27 mouse cellular contexts compared by ENCODE assay signal in genomic region chr8:18000750-18001149, GRCm38 (mm10).
"Had no signal": no experiment of that assay in that cellular context is flagged by ENCODE, and none has a peak within 500 bp of the region (broad histone marks: within the 10 kb centered on the region; RNA-seq: fewer than 3 reads in every experiment).

No protein-coding gene starts in this region.

- H3K27me3 ChIP-seq: embryonic facial prominence, embryonic 12.5 days; embryonic facial prominence, embryonic 13.5 days; embryonic facial prominence, embryonic 15.5 days; forebrain, embryonic 12.5 days; forebrain, embryonic 13.5 days; forebrain, embryonic 15.5 days had no signal

- DNase-seq: cerebellum, adult 2 months; cerebellum, adult 8-10 months; cerebellum, adult 9-10 months; cerebellum, adult 9-11 months; cerebellum, postnatal 10 days; cerebellum, postnatal 14 days; cerebellum, postnatal 25 days; cerebellum, postnatal 36 days; embryo, embryonic 11 days; forebrain, postnatal 0 days; gastrocnemius, adult 2 months; gastrocnemius, postnatal 10 days; gastrocnemius, postnatal 14 days; gastrocnemius, postnatal 25 days; gastrocnemius, postnatal 36 days; heart, adult 11 months; heart, adult 18-20 months; heart, adult 2 months had no signal

- H3K36me3 ChIP-seq: embryonic facial prominence, embryonic 10.5 days; embryonic facial prominence, embryonic 12.5 days; embryonic facial prominence, embryonic 13.5 days; embryonic facial prominence, embryonic 15.5 days; forebrain, embryonic 12.5 days; forebrain, embryonic 15.5 days had no signal

- H3K9me3 ChIP-seq: embryonic facial prominence, embryonic 10.5 days; embryonic facial prominence, embryonic 12.5 days; embryonic facial prominence, embryonic 13.5 days; embryonic facial prominence, embryonic 15.5 days; forebrain, embryonic 12.5 days; forebrain, embryonic 13.5 days; forebrain, embryonic 15.5 days had no signal

- ATAC-seq: forebrain, embryonic 13.5 days; forebrain, embryonic 14.5 days; forebrain, embryonic 15.5 days; forebrain, postnatal 0 days had no signal

- H3K4me1 ChIP-seq: embryonic facial prominence, embryonic 10.5 days; embryonic facial prominence, embryonic 12.5 days; embryonic facial prominence, embryonic 13.5 days; embryonic facial prominence, embryonic 15.5 days; forebrain, embryonic 12.5 days; forebrain, embryonic 13.5 days; forebrain, embryonic 15.5 days had no signal

- H3K4me3 ChIP-seq: embryonic facial prominence, embryonic 10.5 days; embryonic facial prominence, embryonic 12.5 days; embryonic facial prominence, embryonic 13.5 days; embryonic facial prominence, embryonic 15.5 days; erythroblast, embryonic 14.5 days; forebrain, embryonic 12.5 days; forebrain, embryonic 13.5 days; forebrain, embryonic 15.5 days; gastrocnemius, adult 2 months; heart, adult 2 months had no signal

- H3K4me2 ChIP-seq: embryonic facial prominence, embryonic 12.5 days; embryonic facial prominence, embryonic 13.5 days; embryonic facial prominence, embryonic 15.5 days; forebrain, embryonic 12.5 days; forebrain, embryonic 13.5 days; forebrain, embryonic 15.5 days had no signal

- H3K9ac ChIP-seq: embryonic facial prominence, embryonic 12.5 days; embryonic facial prominence, embryonic 13.5 days; embryonic facial prominence, embryonic 15.5 days; forebrain, embryonic 12.5 days; forebrain, embryonic 13.5 days; forebrain, embryonic 15.5 days; forebrain, postnatal 0 days had no signal

- H3K27ac ChIP-seq: embryonic facial prominence, embryonic 10.5 days; embryonic facial prominence, embryonic 12.5 days; embryonic facial prominence, embryonic 13.5 days; embryonic facial prominence, embryonic 15.5 days; forebrain, embryonic 12.5 days; forebrain, embryonic 13.5 days; forebrain, embryonic 15.5 days; gastrocnemius, adult 2 months; heart, adult 2 months had no signal
